Mouse (Mus musculus) adipocyte (in vitro differentiated cells): ENCODE measurements around the gene Cep97.
A peak's percentile ranks its signal among the peaks of the same experiment; 100 is the strongest.
"Not testable (repeated sequence)": the region's sequence is repeated elsewhere in the genome, so short reads cannot be mapped to it uniquely, and the experiment has no call there.

Experiments
- DNase-seq: peaks from one replicate; pipeline ENCODE4 v3.0.0-alpha.2; 2016; ENCODE audit warnings: low spot score

Gene Cep97

DNA sequence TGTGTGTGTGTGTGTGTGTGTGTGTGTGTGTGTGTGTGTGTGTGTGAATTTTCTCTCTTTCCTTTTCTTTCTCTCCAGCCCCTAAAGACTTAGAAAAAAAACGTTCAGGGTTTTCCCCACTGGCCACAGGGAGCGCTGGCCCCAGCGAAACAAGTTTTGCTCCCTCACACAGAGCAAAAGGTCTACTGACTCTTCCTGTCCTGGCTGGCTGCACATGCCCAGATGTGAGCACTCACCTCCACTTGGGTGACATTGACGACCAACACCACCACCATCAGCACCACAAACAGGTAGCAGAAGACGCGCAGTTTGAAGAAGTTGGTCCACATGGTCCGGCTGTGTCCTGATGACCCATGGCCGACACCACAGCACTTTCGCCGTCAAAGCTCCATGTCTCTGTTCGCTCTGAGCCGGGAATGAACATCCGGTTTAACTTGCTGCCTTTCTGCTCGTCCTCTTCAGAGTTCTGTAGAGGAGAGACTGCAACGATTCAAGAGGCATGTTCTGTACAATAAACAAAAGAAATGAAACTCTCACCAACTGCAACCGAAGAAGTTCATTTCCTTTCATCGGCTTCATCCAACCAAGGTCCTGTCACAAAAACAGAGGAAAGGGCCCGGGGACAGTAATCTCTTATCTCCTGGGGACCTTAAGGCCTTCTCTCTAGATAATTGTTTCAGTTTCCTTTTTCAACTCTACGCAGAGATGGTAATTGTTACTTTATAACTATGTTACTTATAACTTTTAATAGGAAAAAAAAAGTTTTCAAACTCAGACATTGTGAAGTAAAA is 44.1 kb downstream of the Cep97 start:
- DNase-seq = no peak

DNA sequence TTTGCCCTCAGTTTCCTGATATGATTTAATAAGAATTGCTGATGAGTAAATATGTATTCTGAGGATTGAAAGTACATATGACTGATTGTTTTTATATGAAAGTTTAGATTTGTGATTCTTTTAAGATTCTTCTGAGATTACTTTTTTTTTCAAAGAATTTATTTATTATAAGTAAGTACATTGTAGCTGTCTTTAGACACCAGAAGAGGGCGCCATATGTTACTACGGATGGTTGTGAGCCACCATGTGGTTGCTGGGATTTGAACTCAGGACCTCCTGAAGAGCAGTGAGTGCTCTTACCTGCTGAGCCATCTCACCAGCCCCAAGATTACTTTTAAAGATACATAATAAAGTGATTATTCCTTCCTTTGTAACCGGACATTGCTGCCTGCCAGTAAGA is 45.2 kb downstream of the Cep97 start:
- DNase-seq = no peak

DNA sequence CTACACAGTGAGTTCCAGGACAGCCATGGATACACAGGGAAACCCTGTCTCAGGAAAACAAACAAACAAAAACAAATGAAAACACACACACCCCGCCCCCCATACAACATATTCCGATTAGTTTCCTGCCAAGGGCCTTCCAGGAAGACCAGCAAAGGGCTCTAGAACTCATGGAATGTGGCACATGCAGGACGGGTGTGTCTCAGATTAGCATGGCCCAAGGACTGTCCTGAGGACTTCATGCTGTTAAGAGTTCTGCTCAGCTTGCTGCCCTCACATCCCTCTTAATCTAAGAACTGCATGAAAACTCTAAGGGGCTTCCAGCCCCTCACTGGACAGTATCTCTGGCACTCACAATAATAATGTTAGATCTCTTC is 46.1 kb downstream of the Cep97 start:
- DNase-seq = no peak

DNA sequence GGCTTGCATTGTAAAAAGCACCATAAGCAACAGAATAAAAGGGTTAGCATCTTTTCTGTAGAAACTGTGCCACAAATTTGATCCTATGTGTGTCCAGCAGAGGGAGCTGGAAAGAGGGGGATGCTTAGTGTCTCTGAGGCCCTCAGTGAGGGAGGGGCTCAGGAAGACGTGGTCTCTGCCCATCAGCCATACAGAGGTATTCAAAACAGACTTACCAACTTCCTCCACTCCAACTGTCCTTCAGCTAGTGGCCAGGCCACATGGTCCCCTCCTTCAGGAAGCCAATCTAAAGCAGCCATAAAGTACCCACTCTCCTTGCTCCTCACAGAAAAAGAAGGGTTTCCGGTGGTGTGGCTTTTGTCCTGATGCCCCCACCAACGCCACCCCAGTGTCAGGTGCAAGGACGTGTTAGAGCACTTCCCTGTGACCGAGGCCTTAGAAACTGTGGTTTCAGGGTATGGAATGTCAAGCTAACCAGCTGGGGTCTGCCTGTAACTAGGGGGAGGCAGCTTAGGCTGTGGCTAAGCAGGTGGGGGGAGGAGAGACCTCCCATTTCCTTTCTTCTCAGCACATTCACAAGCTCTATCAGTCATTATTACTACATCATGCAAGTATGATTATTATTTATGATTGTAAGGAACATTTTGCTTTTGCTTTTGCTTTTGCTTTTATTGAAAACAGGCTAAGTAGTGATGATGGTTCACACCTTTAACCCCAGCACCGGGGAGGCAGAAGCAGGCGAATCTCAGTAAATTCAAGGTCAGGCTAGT is 46.7 kb downstream of the Cep97 start:
- DNase-seq = no peak

DNA sequence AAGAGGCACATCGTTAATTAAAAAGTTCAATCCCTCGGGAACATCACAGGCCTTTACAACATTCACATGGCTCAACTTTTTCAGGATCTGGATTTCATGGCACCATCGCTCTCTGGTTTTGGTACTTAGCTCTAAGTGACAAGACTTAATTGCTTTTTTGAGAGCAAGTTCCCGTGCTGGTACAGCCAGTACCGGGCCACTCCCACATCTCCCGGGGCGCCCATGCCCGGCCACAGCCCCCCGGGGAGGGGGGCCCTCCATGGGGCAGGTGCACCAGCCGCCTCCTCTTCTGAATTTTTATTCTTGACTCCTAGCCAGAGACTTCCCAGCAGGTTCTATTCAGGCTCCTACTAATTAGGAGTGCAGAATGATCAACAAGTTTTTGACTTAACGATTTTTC is 50.4 kb downstream of the Cep97 start:
- DNase-seq = no peak

DNA sequence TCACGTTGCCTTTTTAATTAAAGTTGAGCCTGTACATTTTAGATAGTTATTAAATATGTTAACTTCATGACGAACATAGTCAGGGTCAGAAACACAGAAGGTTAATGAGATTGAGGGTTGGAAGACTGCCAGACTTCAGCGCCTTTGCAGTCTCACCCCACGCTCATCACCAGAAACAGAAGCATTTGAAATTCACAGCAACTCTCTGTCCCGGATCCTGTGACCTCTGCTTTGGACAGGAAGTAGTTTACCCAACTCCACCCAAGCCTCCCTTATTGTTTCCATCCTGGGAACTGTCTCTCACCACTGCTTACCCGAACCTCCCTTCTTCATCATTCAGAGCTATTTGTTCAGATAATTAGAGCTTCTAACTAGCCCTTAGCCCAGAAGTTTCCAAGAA is 58.6 kb downstream of the Cep97 start:
- no peak for DNase-seq

DNA sequence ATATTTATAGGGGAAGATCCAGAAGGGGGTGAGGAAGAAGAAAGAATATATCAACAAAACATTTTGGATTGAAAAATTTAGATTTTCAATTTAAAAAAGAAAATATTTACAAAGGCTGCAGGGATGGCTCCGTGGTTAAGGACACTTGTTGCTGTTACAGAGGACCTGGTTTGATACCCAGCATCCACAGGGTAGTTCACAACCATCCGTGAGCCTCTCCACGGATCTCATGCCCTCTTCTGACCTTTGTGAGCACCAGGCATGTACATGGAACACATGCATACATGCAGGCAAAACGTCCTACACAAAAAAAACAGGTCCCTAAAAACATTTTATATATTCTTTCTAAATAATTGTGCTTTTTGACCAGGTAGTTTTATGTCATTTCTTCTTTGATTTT is 70.8 kb downstream of the Cep97 start:
- DNase-seq = no peak

GRCm38 (mm10) chr16:55863149-55863815 is 71.4 kb downstream of the Cep97 start:
- DNase-seq = peak; percentile 92

DNA sequence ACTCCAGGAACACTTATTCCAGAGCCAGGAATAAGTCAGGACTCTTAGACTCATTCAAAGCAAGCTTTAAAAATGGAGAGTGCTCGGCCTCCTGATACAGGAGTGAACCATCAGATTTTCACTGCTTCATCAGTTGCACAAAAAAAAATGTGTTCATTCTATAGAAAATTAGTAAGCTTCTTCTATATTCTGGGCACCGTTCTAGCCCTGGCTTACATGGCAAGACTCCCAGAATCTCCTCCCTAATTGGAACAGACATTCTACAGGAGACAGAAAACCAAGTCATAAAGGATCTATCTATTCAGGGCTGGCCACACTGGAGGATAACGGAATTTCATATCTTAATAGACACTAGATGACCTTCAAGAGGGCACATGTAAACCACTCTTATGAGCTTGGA is 73.6 kb downstream of the Cep97 start:
- no peak for DNase-seq

- DNase-seq = not testable (repeated sequence)
These were observed 75.2 kb downstream of the Cep97 start for GRCm38 (mm10) chr16:55859421-55859820.

GRCm38 (mm10) chr16:55858465-55858864 is 76.2 kb downstream of the Cep97 start:
- DNase-seq = peak; percentile 69

- DNase-seq = peak; percentile 95
These were observed 81.5 kb downstream of the Cep97 start for GRCm38 (mm10) chr16:55852943-55853727.

DNA sequence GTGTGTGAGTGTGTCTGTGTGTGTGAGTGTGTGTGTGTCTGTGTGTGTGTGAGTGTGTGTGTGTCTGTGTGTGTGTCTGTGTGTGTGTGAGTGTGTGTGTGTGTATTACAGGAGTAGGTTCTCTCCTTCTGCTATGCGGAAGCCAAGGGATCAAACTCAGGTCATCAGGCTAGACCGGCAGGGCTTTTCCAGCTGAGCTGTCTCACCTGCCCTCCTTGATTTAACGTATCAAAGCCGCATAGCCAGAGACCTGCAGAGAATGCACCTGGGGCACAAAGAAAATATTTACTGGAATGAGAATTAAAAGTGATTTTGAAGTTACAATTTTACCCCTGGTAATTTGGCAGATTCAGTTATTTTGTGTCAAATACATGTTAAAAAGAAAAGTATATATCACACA is 82.1 kb downstream of the Cep97 start:
- no peak for DNase-seq

- no peak for DNase-seq
These were observed 84.2 kb downstream of the Cep97 start for GRCm38 (mm10) chr16:55850485-55850884.
